Mouse (Mus musculus) kidney, adult 2 months (tissue): ENCODE data around the gene Mamstr.
"Not testable (repeated sequence)": the region's sequence is repeated elsewhere in the genome, so short reads cannot be mapped to it uniquely, and the experiment has no call there.

ENCODE experiments used
- CTCF ChIP-seq: fragments of 200-500 bp; conservative IDR thresholded peaks from 2 replicates; pipeline ENCODE4 v1.5.1; 2011; ENCODE audit warnings: low read depth, mild to moderate bottlenecking, control low read depth, low read length, moderate library complexity, mixed read lengths; ENCODE audit not compliant: insufficient read depth, insufficient read length
- POLR2A ChIP-seq: fragments of 200-500 bp; IDR thresholded peaks from one replicate; pipeline ENCODE4 v1.6.1; 2011; ENCODE audit warnings: low read depth, low read length, control low read depth

- not testable (repeated sequence) for TF ChIP-seq POLR2A, CTCF
Measured at GRCm38 (mm10) chr7:45650484-45650883, 10.7 kb downstream of the Mamstr start.
